Mouse (Mus musculus) limb, embryonic 12.5 days (tissue): ENCODE measurements at regions not wholly inside any gene's neighbourhood (a gene's known extent, or its start where the extent isn't known, plus 50 kb on each side); places are given as distances from the start of the nearest gene placed in this dataset.
A peak's percentile ranks its signal among the peaks of the same experiment; 100 is the strongest.

Source experiments
- ATAC-seq: fragments of 200-750 bp; cut with Nextera tagmentation; 2 replicates; pipeline ENCODE4 v1.8.0; 2017; ENCODE audit warnings: low read depth, moderate TSS enrichment; ENCODE audit not compliant: insufficient number of reproducible peaks, insufficient read depth, low FRiP score, low TSS enrichment
- H3K27ac ChIP-seq: fragments of 300-500 bp; sonication (generic); 2 replicates; pipeline ENCODE4 v1.5.1; 2016; ENCODE audit warnings: mild to moderate bottlenecking, moderate library complexity
- H3K27me3 ChIP-seq: fragments of 300-500 bp; sonication (generic); 2 replicates; pipeline ENCODE4 v1.6.1; 2016; ENCODE audit warnings: mild to moderate bottlenecking, moderate library complexity
- H3K36me3 ChIP-seq: fragments of 300-500 bp; sonication (generic); 2 replicates; pipeline ENCODE4 v1.6.1; 2016; ENCODE audit warnings: mild to moderate bottlenecking, moderate library complexity
- H3K4me1 ChIP-seq: fragments of 300-500 bp; sonication (generic); replicated peaks from 2 replicates; pipeline ENCODE4 v1.6.1; 2016
- H3K4me2 ChIP-seq: fragments of 300-500 bp; sonication (generic); 2 replicates; pipeline ENCODE4 v1.6.1; 2016; ENCODE audit warnings: mild to moderate bottlenecking, moderate library complexity
- H3K4me3 ChIP-seq: fragments of 300-500 bp; sonication (generic); replicated peaks from 2 replicates; pipeline ENCODE4 v1.5.1; 2016; ENCODE audit warnings: mild to moderate bottlenecking
- H3K9ac ChIP-seq: fragments of 300-500 bp; sonication (generic); replicated peaks from 2 replicates; pipeline ENCODE4 v1.6.1; 2016; ENCODE audit warnings: mild to moderate bottlenecking, moderate library complexity
- H3K9me3 ChIP-seq: fragments of 300-500 bp; sonication (generic); 2 replicates; pipeline ENCODE4 v1.6.1; 2016; ENCODE audit warnings: mild to moderate bottlenecking, moderate library complexity
- WGBS: fragments of 180-500 bp; shearing (Covaris S2); methylation state at CpG from one replicate; pipeline ENCODE4 v1.1.7; 2016; 5-methylcytosine and 5-hydroxymethylcytosine counted together

- no peak for ATAC-seq
- no peak overlapping the region for H3K9ac ChIP-seq
- no peaks in the 10 kb centered on the region for H3K36me3 ChIP-seq
- WGBS = 70% methylated on average over 2 of the region's 2 CpGs
- no peak overlapping the region for H3K4me3 ChIP-seq
- H3K9me3 ChIP-seq = no peaks in the 10 kb centered on the region
- H3K4me2 ChIP-seq = no peak overlapping the region
- H3K4me1 ChIP-seq = peaks cover 14% of the 10 kb centered on the region
- H3K27ac ChIP-seq = no peak overlapping the region
- no peaks in the 10 kb centered on the region for H3K27me3 ChIP-seq
Observed at GRCm38 (mm10) chr3:21562771-21563312, 513.6 kb upstream of the Tbl1xr1 start.

- Histone ChIP-seq H3K36me3 (no peaks in the 10 kb centered on the region), H3K4me2 (no peak overlapping the region), H3K4me3 (no peak overlapping the region), H3K9me3 (no peaks in the 10 kb centered on the region), H3K9ac (no peak overlapping the region), H3K27ac (no peak overlapping the region), H3K27me3 (no peaks in the 10 kb centered on the region), H3K4me1 (peaks cover 14% of the 10 kb centered on the region)
- no peak for ATAC-seq
- WGBS = 51% methylated on average over 3 of the region's 3 CpGs
Observed at GRCm38 (mm10) chr3:21563454-21563853, 513.0 kb upstream of the Tbl1xr1 start.

- no peaks in the 10 kb centered on the region for H3K9me3 ChIP-seq
- peak; percentile 84 for ATAC-seq
- peaks cover 14% of the 10 kb centered on the region for H3K4me1 ChIP-seq
- 0 out of 2 replicates have a peak overlapping the region, but pooled peaks have one; percentile 9 for H3K4me2 ChIP-seq
- WGBS = 11% methylated on average over 3 of the region's 3 CpGs
- no peak overlapping the region for H3K4me3 ChIP-seq
- no peaks in the 10 kb centered on the region for H3K36me3 ChIP-seq
- H3K27ac ChIP-seq = peak overlapping the region; percentile 76
- no peak overlapping the region for H3K9ac ChIP-seq
- no peaks in the 10 kb centered on the region for H3K27me3 ChIP-seq
Observed at GRCm38 (mm10) chr3:21564211-21564781, 512.2 kb upstream of the Tbl1xr1 start.

GRCm38 (mm10) chr3:21564847-21565485 is 511.5 kb upstream of the Tbl1xr1 start:
- Histone ChIP-seq H3K27me3 (no peaks in the 10 kb centered on the region), H3K4me3 (no peak overlapping the region), H3K4me2 (no peak overlapping the region), H3K4me1 (peaks cover 14% of the 10 kb centered on the region), H3K27ac (peak overlapping the region; percentile 76), H3K36me3 (no peaks in the 10 kb centered on the region), H3K9me3 (no peaks in the 10 kb centered on the region), H3K9ac (no peak overlapping the region)
- ATAC-seq = no peak
- WGBS = 58% methylated on average over 4 of the region's 4 CpGs

- Histone ChIP-seq H3K4me1 (peaks cover 5% of the 10 kb centered on the region), H3K9me3 (no peaks in the 10 kb centered on the region), H3K4me2 (no peak overlapping the region), H3K36me3 (no peaks in the 10 kb centered on the region), H3K4me3 (no peak overlapping the region), H3K9ac (no peak overlapping the region), H3K27me3 (no peaks in the 10 kb centered on the region), H3K27ac (no peak overlapping the region)
- no peak for ATAC-seq
- 77% methylated on average over 1 of the region's 1 CpGs for WGBS
Observed at GRCm38 (mm10) chr3:21569721-21570120, 506.7 kb upstream of the Tbl1xr1 start.

GRCm38 (mm10) chr3:21578635-21579034 is 497.8 kb upstream of the Tbl1xr1 start:
- Histone ChIP-seq H3K9ac (no peak overlapping the region), H3K4me3 (no peak overlapping the region), H3K27ac (no peak overlapping the region), H3K27me3 (no peaks in the 10 kb centered on the region), H3K36me3 (no peaks in the 10 kb centered on the region), H3K4me2 (no peak overlapping the region), H3K9me3 (no peaks in the 10 kb centered on the region), H3K4me1 (no peaks in the 10 kb centered on the region)
- 63% methylated on average over 3 of the region's 3 CpGs for WGBS
- no peak for ATAC-seq

- Histone ChIP-seq H3K27me3 (no peaks in the 10 kb centered on the region), H3K9ac (no peak overlapping the region), H3K4me2 (no peak overlapping the region), H3K4me1 (no peaks in the 10 kb centered on the region), H3K9me3 (no peaks in the 10 kb centered on the region), H3K4me3 (no peak overlapping the region), H3K36me3 (no peaks in the 10 kb centered on the region), H3K27ac (no peak overlapping the region)
- 67% methylated on average over 1 of the region's 1 CpGs for WGBS
- ATAC-seq = no peak
Observed at GRCm38 (mm10) chr3:21582122-21582521, 494.3 kb upstream of the Tbl1xr1 start.

- Histone ChIP-seq H3K9me3 (no peaks in the 10 kb centered on the region), H3K4me2 (no peak overlapping the region), H3K9ac (no peak overlapping the region), H3K27ac (no peak overlapping the region), H3K36me3 (no peaks in the 10 kb centered on the region), H3K27me3 (no peaks in the 10 kb centered on the region), H3K4me3 (no peak overlapping the region), H3K4me1 (no peaks in the 10 kb centered on the region)
- WGBS = 82% methylated on average over 3 of the region's 3 CpGs
- no peak for ATAC-seq
Observed at GRCm38 (mm10) chr3:21585767-21586166, 490.7 kb upstream of the Tbl1xr1 start.

- Histone ChIP-seq H3K27me3 (no peaks in the 10 kb centered on the region), H3K4me1 (no peaks in the 10 kb centered on the region), H3K4me2 (no peak overlapping the region), H3K9ac (no peak overlapping the region), H3K27ac (no peak overlapping the region), H3K4me3 (no peak overlapping the region), H3K9me3 (peaks cover 4% of the 10 kb centered on the region; the same call in 1 of the 2 replicates), H3K36me3 (no peaks in the 10 kb centered on the region)
- WGBS = 96% methylated on average over 2 of the region's 2 CpGs
- no peak for ATAC-seq
Observed at GRCm38 (mm10) chr3:21606846-21607245, 469.6 kb upstream of the Tbl1xr1 start.

GRCm38 (mm10) chr3:21610231-21610630 is 466.2 kb upstream of the Tbl1xr1 start:
- no peaks in the 10 kb centered on the region for H3K4me1 ChIP-seq
- H3K27ac ChIP-seq = no peak overlapping the region
- H3K9ac ChIP-seq = no peak overlapping the region
- H3K27me3 ChIP-seq = no peaks in the 10 kb centered on the region
- 91% methylated on average over 2 of the region's 2 CpGs for WGBS
- H3K4me2 ChIP-seq = no peak overlapping the region
- H3K36me3 ChIP-seq = no peaks in the 10 kb centered on the region
- ATAC-seq = no peak
- H3K4me3 ChIP-seq = no peak overlapping the region
- peaks cover 4% of the 10 kb centered on the region; the same call in 1 of the 2 replicates for H3K9me3 ChIP-seq

GRCm38 (mm10) chr3:21621745-21622144 is 454.7 kb upstream of the Tbl1xr1 start:
- Histone ChIP-seq H3K4me1 (no peaks in the 10 kb centered on the region), H3K9me3 (no peaks in the 10 kb centered on the region), H3K9ac (no peak overlapping the region), H3K36me3 (no peaks in the 10 kb centered on the region), H3K4me3 (no peak overlapping the region), H3K4me2 (no peak overlapping the region), H3K27ac (no peak overlapping the region), H3K27me3 (no peaks in the 10 kb centered on the region)
- WGBS = 83% methylated on average over 2 of the region's 2 CpGs
- ATAC-seq = no peak

GRCm38 (mm10) chr3:21625039-21625438 is 451.4 kb upstream of the Tbl1xr1 start:
- Histone ChIP-seq H3K27ac (no peak overlapping the region), H3K9me3 (no peaks in the 10 kb centered on the region), H3K9ac (no peak overlapping the region), H3K4me2 (no peak overlapping the region), H3K4me1 (no peaks in the 10 kb centered on the region), H3K27me3 (no peaks in the 10 kb centered on the region), H3K36me3 (no peaks in the 10 kb centered on the region), H3K4me3 (no peak overlapping the region)
- 80% methylated on average over 2 of the region's 2 CpGs for WGBS
- no peak for ATAC-seq
